Mouse (Mus musculus): ENCODE measurements around the gene Epas1.

Gene Epas1

GRCm38 (mm10) chr17:86754806-86755571, 1.5 kb downstream of the Epas1 start:
- intact Hi-C loops (cut with DNase I) = loop anchor here (5.0 to 10.0 kb wide), 2 partner anchors 150 to 223 kb away; no protein-coding TSS in a partner anchor

- intact Hi-C loops (cut with DNase I) = loop anchor here (1.0 to 10.0 kb wide), 2 partner anchors 47 to 149 kb away; no protein-coding TSS in a partner anchor
These were observed 2.2 kb downstream of the Epas1 start for GRCm38 (mm10) chr17:86755581-86756195.

GRCm38 (mm10) chr17:86757621-86758020, 4.1 kb downstream of the Epas1 start:
- intact Hi-C loops (cut with DNase I) = loop anchor here (10.0 kb wide), 1 partner anchor 147 kb away; no protein-coding TSS in a partner anchor

- intact Hi-C loops (cut with DNase I) = no loop called here
These were observed 8.4 kb downstream of the Epas1 start for GRCm38 (mm10) chr17:86761859-86762258.

DNA sequence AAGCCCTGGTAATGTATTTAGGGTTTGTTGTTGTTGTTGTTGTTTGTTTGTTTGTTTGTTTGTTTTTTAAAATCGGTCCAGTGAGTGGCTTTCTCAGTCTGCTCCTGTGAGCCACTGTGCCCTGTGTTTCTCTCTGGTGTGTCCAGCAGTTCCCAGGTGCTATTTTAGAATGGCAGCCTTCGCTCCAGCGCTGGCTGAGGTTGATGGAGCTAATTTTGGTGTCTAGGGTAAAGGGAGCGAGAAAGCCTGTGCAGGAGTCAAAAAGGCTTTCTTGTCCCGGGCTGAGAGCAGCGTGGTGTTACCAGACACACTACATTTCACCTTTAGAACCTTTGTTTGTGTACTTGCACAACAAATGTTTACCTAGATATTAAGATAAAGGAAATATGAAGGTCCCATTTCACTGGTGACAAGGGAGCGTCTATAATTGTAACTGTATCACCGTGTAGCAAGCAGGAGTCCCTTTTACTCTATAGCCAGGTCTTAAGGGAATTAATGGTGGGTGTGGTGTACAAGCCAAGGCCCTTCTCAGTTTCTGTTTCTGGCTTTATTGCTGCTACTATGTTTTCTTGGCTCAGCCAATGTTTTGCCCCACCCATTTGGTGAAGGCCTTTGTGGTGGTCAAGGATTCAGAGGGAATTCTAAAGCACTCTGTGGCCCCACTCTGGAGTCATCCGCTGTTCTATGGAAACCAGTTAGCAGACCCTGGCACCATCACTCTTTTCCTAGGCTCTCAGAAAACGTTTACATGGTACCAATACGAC, 9.2 kb downstream of the Epas1 start:
- intact Hi-C loops (cut with DNase I) = no loop called here

DNA sequence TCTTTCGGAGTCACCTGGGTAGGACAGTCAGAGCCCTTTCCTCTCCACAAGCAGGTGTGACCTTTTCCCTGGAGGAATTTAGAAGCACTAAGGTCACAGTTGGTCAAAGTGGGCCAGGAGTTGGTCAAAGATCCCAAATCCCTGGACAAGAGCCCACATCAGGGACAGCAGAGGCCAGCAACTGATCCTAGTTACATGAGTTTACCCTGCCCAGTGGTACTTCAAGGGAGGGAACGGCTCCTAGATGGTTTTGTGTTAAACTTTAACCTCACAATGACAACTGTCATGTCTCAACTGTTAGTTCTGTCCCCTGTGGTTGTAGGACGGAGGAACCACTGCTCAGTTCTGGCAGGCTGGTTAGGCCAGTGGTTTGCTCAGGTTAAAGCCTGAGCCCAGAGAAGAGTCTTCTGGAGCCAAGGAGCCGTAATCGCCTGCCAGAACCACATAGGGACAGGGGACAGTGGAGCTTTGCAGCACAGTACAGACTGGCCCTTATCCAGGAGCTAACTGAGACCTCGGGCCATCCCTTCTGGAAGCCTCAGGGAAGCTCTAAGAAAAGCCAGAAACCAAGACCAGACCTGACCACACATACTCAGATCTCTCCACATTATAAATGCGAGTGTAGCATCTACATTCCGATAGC, 12.4 kb downstream of the Epas1 start:
- intact Hi-C loops (cut with DNase I) = no loop called here

- intact Hi-C loops (cut with DNase I) = no loop called here
These were observed 12.9 kb downstream of the Epas1 start for GRCm38 (mm10) chr17:86766412-86766811.

GRCm38 (mm10) chr17:86768596-86768995, 15.1 kb downstream of the Epas1 start:
- intact Hi-C loops (cut with DNase I) = no loop called here

- intact Hi-C loops (cut with DNase I) = no loop called here
These were observed 16.1 kb downstream of the Epas1 start for GRCm38 (mm10) chr17:86769330-86770211.

DNA sequence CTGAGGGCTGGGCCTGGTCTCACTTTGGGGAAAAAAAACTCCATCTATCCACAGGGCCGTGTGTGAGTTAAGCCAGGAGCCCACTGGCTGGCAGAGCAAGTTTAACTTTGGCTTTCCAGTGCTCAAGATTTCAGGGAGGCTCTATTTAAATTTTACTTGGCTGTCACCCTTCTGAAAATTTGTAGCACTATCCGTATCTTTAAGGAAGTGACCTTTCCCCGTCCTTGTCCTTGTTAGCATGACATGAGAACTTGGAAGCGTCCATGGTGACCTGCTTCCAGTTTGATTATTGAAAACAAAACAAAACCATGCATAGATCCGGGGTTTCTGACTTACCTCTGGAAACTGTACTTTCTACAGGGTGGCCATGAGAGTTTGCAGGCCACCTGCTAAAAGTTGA, 17.3 kb downstream of the Epas1 start:
- intact Hi-C loops (cut with DNase I) = no loop called here

GRCm38 (mm10) chr17:86772035-86772434, 18.5 kb downstream of the Epas1 start:
- intact Hi-C loops (cut with DNase I) = no loop called here

DNA sequence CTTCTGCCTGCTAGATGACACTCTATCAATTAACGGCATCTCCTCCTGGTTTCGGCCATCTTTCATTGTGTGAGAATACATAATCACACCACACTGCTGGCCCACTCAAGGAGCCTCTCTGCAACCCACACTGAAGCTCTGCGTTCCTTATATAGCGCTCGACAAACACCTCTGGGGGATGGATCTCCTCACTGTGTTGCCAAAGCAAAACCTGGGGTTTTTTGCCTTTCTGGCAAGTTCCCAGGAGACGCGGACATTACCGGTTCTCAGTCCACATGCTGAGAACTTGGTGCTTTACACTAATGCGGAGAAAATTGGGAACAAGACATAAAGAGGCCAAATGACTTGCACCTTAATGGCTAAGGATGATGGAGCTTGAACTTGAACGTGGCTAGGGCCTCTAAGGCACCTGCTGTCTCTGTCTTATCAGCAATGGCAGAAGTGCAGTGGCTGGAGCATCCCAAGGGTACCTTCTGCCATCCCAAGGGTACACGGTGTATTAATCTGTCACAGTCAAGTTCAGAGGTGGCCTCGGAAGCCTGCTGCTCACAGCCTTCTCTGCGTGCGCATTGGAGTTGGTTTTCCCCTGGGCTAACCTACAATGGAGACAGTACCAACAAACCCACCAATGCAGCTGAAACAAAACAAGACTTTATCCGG, 19.6 kb downstream of the Epas1 start:
- intact Hi-C loops (cut with DNase I) = no loop called here

DNA sequence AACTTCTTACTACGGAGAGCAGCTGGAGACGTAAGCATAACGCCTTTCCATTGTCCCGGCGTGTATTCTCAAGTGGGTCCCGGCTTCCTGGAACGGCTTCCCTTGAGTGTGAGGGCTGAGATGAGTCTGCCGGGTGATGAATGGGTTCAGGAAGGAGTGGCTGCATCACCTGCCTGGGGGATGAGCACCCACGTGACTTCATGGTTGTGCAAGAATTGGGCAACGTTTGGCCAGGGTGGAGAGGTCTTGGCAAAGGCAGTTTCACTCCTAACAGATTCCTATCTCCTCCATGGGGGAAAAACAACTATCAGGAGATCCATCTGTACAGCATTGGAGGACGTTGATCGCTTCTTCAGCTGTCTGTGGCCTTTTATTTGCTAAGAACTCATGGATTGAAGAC, 23.0 kb downstream of the Epas1 start:
- intact Hi-C loops (cut with DNase I) = no loop called here

- intact Hi-C loops (cut with DNase I) = no loop called here
These were observed 24.6 kb downstream of the Epas1 start for GRCm38 (mm10) chr17:86778147-86778546.

GRCm38 (mm10) chr17:86779191-86780130, 26.0 kb downstream of the Epas1 start:
- intact Hi-C loops (cut with DNase I) = no loop called here

DNA sequence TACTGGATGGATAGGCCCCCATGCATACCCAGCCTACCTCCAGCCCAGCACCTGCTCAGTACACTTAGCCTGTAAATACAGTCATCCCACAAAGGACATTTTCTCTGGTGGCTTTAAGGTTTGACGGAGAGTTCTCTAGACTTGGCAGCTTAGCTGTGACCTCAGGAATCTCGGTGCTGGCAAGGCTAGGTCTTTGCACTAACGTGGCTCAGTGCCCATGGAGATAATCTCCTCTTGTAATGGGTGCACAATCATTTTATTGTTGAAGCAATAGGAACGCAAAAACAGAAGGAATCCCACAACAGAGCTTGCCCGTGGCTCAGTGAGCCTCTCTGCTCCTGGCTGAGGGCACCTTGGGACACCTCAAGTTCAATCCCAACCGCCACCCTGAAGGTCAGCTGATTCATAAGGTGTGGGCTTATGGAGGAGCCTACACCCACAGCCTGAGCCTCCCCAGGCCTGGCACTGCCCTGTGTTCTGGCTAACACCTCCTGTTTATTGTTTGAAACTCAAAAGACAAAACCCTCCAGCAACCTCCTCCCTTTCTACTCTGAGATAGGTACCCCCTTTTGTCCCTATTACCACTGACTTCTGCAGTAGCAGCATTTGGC, 27.3 kb downstream of the Epas1 start:
- intact Hi-C loops (cut with DNase I) = no loop called here

DNA sequence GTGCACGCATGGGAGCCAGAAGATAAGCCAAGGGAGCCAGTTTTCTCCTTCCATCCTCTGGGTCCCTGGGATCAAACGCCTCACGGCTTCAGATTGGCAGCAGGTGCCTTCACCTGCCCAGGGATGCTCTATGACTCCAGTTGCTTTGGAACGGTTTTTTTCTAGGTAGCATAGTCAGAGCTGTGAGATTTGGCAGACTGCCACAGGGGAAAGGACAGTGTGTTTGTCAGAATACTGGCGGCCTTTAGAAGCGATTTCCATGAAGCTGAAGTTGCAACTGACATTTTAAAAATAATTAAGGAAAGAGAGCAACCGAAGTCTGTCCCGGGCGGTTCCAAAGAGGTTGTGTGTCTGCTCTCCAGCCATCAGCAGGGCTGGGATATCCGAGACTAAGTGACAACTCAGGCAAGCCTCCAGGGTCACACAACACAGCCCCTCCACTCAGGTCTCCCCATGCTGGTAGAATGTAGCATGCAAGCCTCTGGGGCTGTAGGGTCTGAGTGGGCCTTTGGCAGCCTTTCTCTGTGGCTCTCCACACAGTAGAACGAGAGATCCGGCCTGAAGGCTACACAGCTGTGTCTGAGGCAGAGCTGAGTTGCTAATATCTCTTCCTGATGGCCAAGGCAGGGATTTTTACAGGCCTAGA, 28.4 kb downstream of the Epas1 start:
- intact Hi-C loops (cut with DNase I) = no loop called here
